Mouse (Mus musculus) thymus, adult 2 months (tissue): ENCODE results near the gene Sun1.

Source experiments
- CTCF ChIP-seq: fragments of 200-500 bp; IDR thresholded peaks from 2 replicates; pipeline ENCODE4 v1.5.1; 2012; ENCODE audit warnings: mild to moderate bottlenecking, control low read depth, low read length, moderate library complexity, borderline replicate concordance; ENCODE audit not compliant: control insufficient read depth, poor library complexity, insufficient read depth; ENCODE audit errors: extremely low read depth
- POLR2A ChIP-seq: fragments of 200-500 bp; IDR thresholded peaks from 2 replicates; pipeline ENCODE4 v1.6.1; 2012; ENCODE audit warnings: mild to moderate bottlenecking, low read length, control low read depth, moderate library complexity; ENCODE audit not compliant: control insufficient read depth, poor library complexity, insufficient read depth; ENCODE audit errors: extremely low read depth

DNA sequence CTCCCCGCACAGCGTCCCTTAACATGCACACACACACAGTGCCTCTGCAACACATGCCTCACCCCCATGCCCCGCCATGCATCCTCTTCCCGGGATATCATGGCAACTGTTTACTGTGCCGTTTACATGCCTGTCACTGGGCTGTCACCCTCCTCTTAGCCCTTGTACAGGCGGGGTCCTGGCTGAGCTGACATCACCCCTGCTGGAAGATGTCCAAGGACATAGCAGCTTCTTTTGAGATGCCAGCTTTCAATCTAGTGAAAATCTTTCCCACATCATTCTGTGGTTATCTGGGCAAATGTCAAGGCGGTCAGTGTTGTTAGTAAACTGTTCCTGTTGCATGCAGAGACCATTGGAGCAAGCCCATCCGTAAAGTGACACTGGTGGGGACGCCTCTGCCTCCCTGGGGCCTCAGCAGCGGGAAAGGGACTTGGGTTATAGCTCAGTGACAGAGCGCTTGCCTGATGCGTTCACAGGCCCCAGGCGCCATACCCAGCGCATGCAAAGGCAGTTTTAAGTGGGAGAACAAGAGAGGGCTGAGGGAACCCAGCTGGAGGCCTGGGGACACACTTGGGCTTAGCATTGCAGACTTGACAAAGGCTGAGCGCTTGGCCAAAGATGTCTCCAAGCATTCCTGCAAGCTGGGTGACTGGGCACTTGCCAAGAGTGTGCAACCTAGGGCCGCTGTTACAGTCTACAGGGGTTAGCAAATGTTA lies 70.5 kb downstream of the Sun1 start:
- TF ChIP-seq POLR2A, result no peak
- TF ChIP-seq CTCF, result no peak
